Mouse (Mus musculus): ENCODE data around the gene Tmem41a. TPM values are rescaled to one million over a fixed set of nuclear protein-coding genes. Genes with fewer than 3 reads are reported as not detected.
A peak's percentile ranks its signal among the peaks of the same experiment; 100 is the strongest.
"Not testable (repeated sequence)": the region's sequence is repeated elsewhere in the genome, so short reads cannot be mapped to it uniquely, and the experiment has no call there.

Tmem41a gene
- total RNA-seq (2014; fragmentation: Nextera tagmentation) (7.4 and 9.0 TPM in 2 replicates), total RNA-seq (2017) (3.7 and 3.8 TPM in 2 replicates), polyA plus RNA-seq (2012) (1.2 and 1.7 TPM in 2 replicates)

GRCm38 (mm10) chr16:21946761-21947715 is at the start of gene Tmem41a:
Gene Tmem41a, minus strand, starts transcription at chr16:21947552.
- TF ChIP-seq GATA1 (IDR thresholded peaks at IDR 0.05; ENCODE audit: borderline replicate concordance, low read length) (no peak), GATA2 (IDR thresholded peaks at IDR 0.05; ENCODE audit: borderline replicate concordance, low read depth, low read length) (no peak), POLR2AphosphoS5 (IDR thresholded peaks at IDR 0.05; ENCODE audit: insufficient replicate concordance, low read depth, low read length) (no peak), CTCF (IDR thresholded peaks at IDR 0.05; ENCODE audit: low read depth, low read length) (no peak), TAL1 (conservative IDR thresholded peaks at IDR 0.05; ENCODE audit: low read depth, low read length) (no peak)
- Histone ChIP-seq H3K36me3 (replicated peaks) (peaks cover 9% of the 10 kb centered on the region), H3K4me3 (ENCODE audit: low read depth, low read length) (peak within 1 kb of the TSS; percentile 73), H3K9me3 (replicated peaks) (no peaks in the 10 kb centered on the region), H3K27me3 (ENCODE audit: insufficient read depth, low read length) (peaks cover 11% of the 10 kb centered on the region), H3K4me1 (ENCODE audit: insufficient read depth, low read depth, low read length) (peaks cover 18% of the 10 kb centered on the region)
- peak; percentile 76 for DNase-seq (ENCODE audit: low spot score)
- peak; percentile 54; the same call in 1 of the 2 replicates for ATAC-seq (ENCODE audit: extremely low read depth, insufficient number of reproducible peaks, low FRiP score, poor library complexity, severe bottlenecking)

- no peak overlapping the region for H3K4me3 ChIP-seq (ENCODE audit: low read depth, low read length)
- DNase-seq (ENCODE audit: low spot score) (no peak), ATAC-seq (ENCODE audit: extremely low read depth, insufficient number of reproducible peaks, low FRiP score, poor library complexity, severe bottlenecking) (no peak)
- H3K4me1 ChIP-seq (ENCODE audit: insufficient read depth, low read depth, low read length) = no peaks in the 10 kb centered on the region
- TF ChIP-seq TAL1 (conservative IDR thresholded peaks at IDR 0.05; ENCODE audit: low read depth, low read length) = no peak
- TF ChIP-seq CTCF (IDR thresholded peaks at IDR 0.05; ENCODE audit: low read depth, low read length) = no peak
- TF ChIP-seq POLR2AphosphoS5 (IDR thresholded peaks at IDR 0.05; ENCODE audit: insufficient replicate concordance, low read depth, low read length) = no peak
- no peak for TF ChIP-seq GATA1 (IDR thresholded peaks at IDR 0.05; ENCODE audit: borderline replicate concordance, low read length)
- TF ChIP-seq GATA2 (IDR thresholded peaks at IDR 0.05; ENCODE audit: borderline replicate concordance, low read depth, low read length) = no peak
- no peaks in the 10 kb centered on the region for H3K36me3 ChIP-seq (replicated peaks)
- H3K9me3 ChIP-seq (replicated peaks) = no peaks in the 10 kb centered on the region
- peaks cover 36% of the 10 kb centered on the region for H3K27me3 ChIP-seq (ENCODE audit: insufficient read depth, low read length)
Measured at GRCm38 (mm10) chr16:21996402-21996801, 49.0 kb upstream of the Tmem41a start.

- Histone ChIP-seq H3K36me3 (replicated peaks) (no peaks in the 10 kb centered on the region), H3K27me3 (ENCODE audit: insufficient read depth, low read length) (peaks cover 30% of the 10 kb centered on the region), H3K4me3 (ENCODE audit: low read depth, low read length) (no peak within 1 kb of the TSS), H3K9me3 (replicated peaks) (no peaks in the 10 kb centered on the region), H3K4me1 (ENCODE audit: insufficient read depth, low read depth, low read length) (no peaks in the 10 kb centered on the region)
- no peak for DNase-seq (ENCODE audit: low spot score)
- ATAC-seq (ENCODE audit: extremely low read depth, insufficient number of reproducible peaks, low FRiP score, poor library complexity, severe bottlenecking) = no peak
- TF ChIP-seq TAL1 (conservative IDR thresholded peaks at IDR 0.05; ENCODE audit: low read depth, low read length) (no peak), POLR2AphosphoS5 (IDR thresholded peaks at IDR 0.05; ENCODE audit: insufficient replicate concordance, low read depth, low read length) (no peak), GATA1 (IDR thresholded peaks at IDR 0.05; ENCODE audit: borderline replicate concordance, low read length) (no peak), GATA2 (IDR thresholded peaks at IDR 0.05; ENCODE audit: borderline replicate concordance, low read depth, low read length) (no peak), CTCF (IDR thresholded peaks at IDR 0.05; ENCODE audit: low read depth, low read length) (no peak)
Measured at GRCm38 (mm10) chr16:21995304-21995703, 48.0 kb upstream of the Tmem41a start, which contains the start of gene Liph. Gene Liph, minus strand, starts transcription at chr16:21995663.

- DNase-seq (ENCODE audit: low spot score) (no peak), ATAC-seq (ENCODE audit: extremely low read depth, insufficient number of reproducible peaks, low FRiP score, poor library complexity, severe bottlenecking) (no peak)
- Histone ChIP-seq H3K9me3 (replicated peaks) (no peaks in the 10 kb centered on the region), H3K36me3 (replicated peaks) (no peaks in the 10 kb centered on the region), H3K27me3 (ENCODE audit: insufficient read depth, low read length) (peaks cover 12% of the 10 kb centered on the region), H3K4me3 (ENCODE audit: low read depth, low read length) (no peak overlapping the region), H3K4me1 (ENCODE audit: insufficient read depth, low read depth, low read length) (no peaks in the 10 kb centered on the region)
- no peak for TF ChIP-seq POLR2AphosphoS5 (IDR thresholded peaks at IDR 0.05; ENCODE audit: insufficient replicate concordance, low read depth, low read length)
- TF ChIP-seq CTCF (IDR thresholded peaks at IDR 0.05; ENCODE audit: low read depth, low read length) = no peak
- TF ChIP-seq TAL1 (conservative IDR thresholded peaks at IDR 0.05; ENCODE audit: low read depth, low read length) = no peak
- TF ChIP-seq GATA1 (IDR thresholded peaks at IDR 0.05; ENCODE audit: borderline replicate concordance, low read length) = no peak
- no peak for TF ChIP-seq GATA2 (IDR thresholded peaks at IDR 0.05; ENCODE audit: borderline replicate concordance, low read depth, low read length)
Measured at GRCm38 (mm10) chr16:21991774-21992173, 44.4 kb upstream of the Tmem41a start.

- DNase-seq (ENCODE audit: low spot score); H3K4me3 ChIP-seq (ENCODE audit: low read depth, low read length); H3K4me1 ChIP-seq (ENCODE audit: insufficient read depth, low read depth, low read length); H3K36me3 ChIP-seq (replicated peaks); H3K9me3 ChIP-seq (replicated peaks); ATAC-seq (ENCODE audit: extremely low read depth, insufficient number of reproducible peaks, low FRiP score, poor library complexity, severe bottlenecking); H3K27me3 ChIP-seq (ENCODE audit: insufficient read depth, low read length): not testable (repeated sequence)
Measured at GRCm38 (mm10) chr16:21990893-21991292, 43.5 kb upstream of the Tmem41a start.

GRCm38 (mm10) chr16:21987956-21988355 is 40.6 kb upstream of the Tmem41a start:
- H3K4me1 ChIP-seq (ENCODE audit: insufficient read depth, low read depth, low read length) = no peaks in the 10 kb centered on the region
- TF ChIP-seq GATA2 (IDR thresholded peaks at IDR 0.05; ENCODE audit: borderline replicate concordance, low read depth, low read length) (no peak), CTCF (IDR thresholded peaks at IDR 0.05; ENCODE audit: low read depth, low read length) (no peak), TAL1 (conservative IDR thresholded peaks at IDR 0.05; ENCODE audit: low read depth, low read length) (no peak), GATA1 (IDR thresholded peaks at IDR 0.05; ENCODE audit: borderline replicate concordance, low read length) (no peak), POLR2AphosphoS5 (IDR thresholded peaks at IDR 0.05; ENCODE audit: insufficient replicate concordance, low read depth, low read length) (no peak)
- H3K27me3 ChIP-seq (ENCODE audit: insufficient read depth, low read length) = no peaks in the 10 kb centered on the region
- no peak overlapping the region for H3K4me3 ChIP-seq (ENCODE audit: low read depth, low read length)
- no peaks in the 10 kb centered on the region for H3K9me3 ChIP-seq (replicated peaks)
- no peak for ATAC-seq (ENCODE audit: extremely low read depth, insufficient number of reproducible peaks, low FRiP score, poor library complexity, severe bottlenecking)
- no peak for DNase-seq (ENCODE audit: low spot score)
- H3K36me3 ChIP-seq (replicated peaks) = no peaks in the 10 kb centered on the region
